Mouse (Mus musculus) ES-Bruce4 (cell line): ENCODE results near the gene Art3. TPM values are rescaled to one million over a fixed set of nuclear protein-coding genes. Genes with fewer than 3 reads are reported as not detected.
"Not testable (repeated sequence)": the region's sequence is repeated elsewhere in the genome, so short reads cannot be mapped to it uniquely, and the experiment has no call there.

Source experiments
- H3K27ac ChIP-seq: 2 replicates; pipeline ENCODE4 v1.5.1; 2012; ENCODE audit warnings: low read length, inconsistent platforms; ENCODE audit not compliant: insufficient read depth
- H3K27me3 ChIP-seq: 2 replicates; pipeline ENCODE4 v1.6.1; 2012; ENCODE audit warnings: mild to moderate bottlenecking, low read length, inconsistent platforms; ENCODE audit not compliant: control insufficient read depth, poor library complexity, insufficient read depth, severe bottlenecking
- H3K36me3 ChIP-seq: 2 replicates; pipeline ENCODE4 v1.6.1; 2012; ENCODE audit warnings: inconsistent platforms, mild to moderate bottlenecking, low read length, moderate library complexity; ENCODE audit not compliant: control insufficient read depth, poor library complexity, insufficient read depth, severe bottlenecking
- H3K4me1 ChIP-seq: one replicate; pipeline ENCODE4 v1.8.1; 2011; ENCODE audit warnings: low read length; ENCODE audit not compliant: control insufficient read depth, insufficient read depth
- H3K4me3 ChIP-seq: 2 replicates; pipeline ENCODE4 v1.5.1; 2011; ENCODE audit warnings: low read depth, mild to moderate bottlenecking, low read length
- H3K9ac ChIP-seq: 2 replicates; pipeline ENCODE4 v1.6.1; 2012; ENCODE audit warnings: low read depth, mild to moderate bottlenecking, inconsistent platforms; ENCODE audit not compliant: poor library complexity, severe bottlenecking
- H3K9me3 ChIP-seq: replicated peaks from 2 replicates; pipeline ENCODE4 v1.6.1; 2012; ENCODE audit warnings: mild to moderate bottlenecking, low read length, inconsistent platforms; ENCODE audit not compliant: control insufficient read depth, poor library complexity, insufficient read depth, severe bottlenecking
- CTCF ChIP-seq: IDR thresholded peaks from one replicate; pipeline ENCODE4 v1.8.1; 2011; ENCODE audit warnings: low read depth, low read length
- EP300 ChIP-seq: IDR thresholded peaks from 2 replicates; pipeline ENCODE4 v1.6.1; 2011; ENCODE audit warnings: low read depth, low read length; ENCODE audit not compliant: insufficient read depth
- POLR2A ChIP-seq: IDR thresholded peaks from one replicate; pipeline ENCODE4 v1.8.1; 2011; ENCODE audit warnings: low read length; ENCODE audit not compliant: insufficient read depth
- polyA plus RNA-seq: library from polyadenylated mRNA; stranded (reverse); fragments of >200 nt; gene quantifications from 2 replicates; pipeline ENCODE4 v1.2.4, GENCODE M21; 2011; ENCODE audit warnings: low read depth; ENCODE audit not compliant: missing spikeins, insufficient read depth, insufficient read length

The Art3 gene
- polyA plus RNA-seq, 1 experiment: not detected

DNA sequence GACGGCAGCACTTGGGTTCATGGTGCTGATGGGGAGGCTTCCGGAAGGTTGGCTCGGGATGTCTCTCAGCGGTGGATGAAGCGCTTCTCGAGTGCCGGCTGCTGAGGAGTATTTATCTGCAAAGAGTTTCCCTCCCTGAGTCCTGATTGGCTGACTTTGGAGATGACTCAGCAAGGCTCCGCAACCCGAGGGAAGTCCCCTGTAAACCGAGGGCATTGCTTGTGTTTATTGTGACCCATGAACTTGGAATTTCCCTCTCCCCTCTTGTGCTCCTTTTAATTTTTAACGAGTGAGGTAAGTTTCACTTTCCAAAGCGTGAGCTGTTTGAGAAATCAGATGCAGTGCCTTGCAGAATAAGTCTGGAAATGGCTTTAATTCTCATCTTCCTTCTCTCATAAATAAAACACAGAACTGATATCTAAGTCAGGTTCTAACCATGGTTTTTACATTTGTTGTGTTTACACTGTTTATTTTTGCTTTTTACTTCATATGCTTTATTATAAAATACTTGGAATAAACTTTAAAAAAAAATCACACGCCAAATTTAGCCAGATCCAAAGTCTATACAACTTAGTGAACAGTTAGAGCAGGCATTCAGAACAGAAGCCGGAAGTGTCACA is 17.3 kb downstream of the Art3 start, which contains the start of gene Cxcl10:
Gene Cxcl10 (minus strand): TSS at position 96 of the 620 bp plus-strand sequence.
- H3K27ac ChIP-seq: no peak within 1 kb of the TSS
- H3K4me3 ChIP-seq: no peak within 1 kb of the TSS
- H3K27me3 ChIP-seq: no peaks in the 10 kb centered on the region

DNA sequence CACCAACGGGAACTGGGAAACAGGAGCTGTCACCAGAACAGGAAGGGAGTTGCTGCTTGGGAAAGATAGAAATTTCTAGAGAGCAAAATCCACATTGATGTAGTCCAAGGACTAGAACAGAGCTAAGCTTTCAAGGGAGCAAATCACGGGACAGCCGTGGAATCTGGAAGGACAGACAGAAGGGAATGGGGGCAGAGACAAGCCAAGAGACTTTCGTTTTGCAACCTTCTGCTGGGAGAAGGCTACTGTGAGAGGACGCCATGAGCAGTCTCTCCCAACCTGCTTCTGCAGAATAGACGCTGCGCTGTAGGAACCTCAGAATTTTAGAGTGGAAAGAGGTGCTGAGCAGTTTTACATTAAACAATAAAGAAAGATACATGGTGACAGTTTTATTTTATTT is 18.1 kb downstream of the Art3 start:
- no peak overlapping the region for H3K4me3 ChIP-seq
- peaks cover under 1% of the 10 kb centered on the region for H3K4me1 ChIP-seq
- no peak for TF ChIP-seq EP300
- no peak for TF ChIP-seq CTCF
- no peak for TF ChIP-seq POLR2A
- no peaks in the 10 kb centered on the region for H3K36me3 ChIP-seq
- H3K27me3 ChIP-seq: no peaks in the 10 kb centered on the region
- no peak overlapping the region for H3K9ac ChIP-seq
- H3K27ac ChIP-seq: no peak overlapping the region
- no peaks in the 10 kb centered on the region for H3K9me3 ChIP-seq

More for the DNA sequence above, 17.3 kb downstream of the Art3 start, which contains the start of gene Cxcl10:
- Histone ChIP-seq H3K9ac (no peak within 1 kb of the TSS), H3K36me3 (no peaks in the 10 kb centered on the region), H3K9me3 (no peaks in the 10 kb centered on the region), H3K4me1 (no peaks in the 10 kb centered on the region)
- no peak for TF ChIP-seq POLR2A
- TF ChIP-seq EP300: no peak
- no peak for TF ChIP-seq CTCF

DNA sequence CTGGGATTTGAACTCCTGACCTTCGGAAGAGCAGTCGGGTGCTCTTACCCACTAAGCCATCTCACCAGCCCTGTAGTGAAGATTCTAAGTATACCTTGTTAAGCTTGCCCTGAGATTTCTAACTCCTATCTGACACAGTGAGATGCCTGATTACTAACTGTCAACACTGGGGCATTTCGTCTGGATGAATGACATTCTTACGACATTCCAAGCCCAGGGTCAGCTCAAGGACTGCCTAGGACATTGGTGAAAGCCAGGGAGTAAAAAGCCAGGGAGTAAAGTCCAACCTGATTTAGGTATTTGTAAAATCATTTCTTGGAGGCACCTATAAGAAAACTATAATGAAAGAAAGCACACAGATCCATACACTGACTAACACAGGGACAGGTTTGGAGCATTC is 21.1 kb downstream of the Art3 start:
- not testable (repeated sequence) for H3K4me3 ChIP-seq

GRCm38 (mm10) chr5:92353517-92353916 is 21.9 kb downstream of the Art3 start:
- Histone ChIP-seq H3K9ac (no peak overlapping the region), H3K4me1 (peaks cover 2% of the 10 kb centered on the region), H3K27me3 (no peaks in the 10 kb centered on the region), H3K4me3 (no peak overlapping the region), H3K27ac (no peak overlapping the region), H3K9me3 (no peaks in the 10 kb centered on the region), H3K36me3 (no peaks in the 10 kb centered on the region)
- no peak for TF ChIP-seq CTCF
- TF ChIP-seq POLR2A: no peak
- no peak for TF ChIP-seq EP300

More for the DNA sequence above, 21.1 kb downstream of the Art3 start:
- H3K27me3 ChIP-seq, H3K36me3 ChIP-seq, H3K9me3 ChIP-seq, H3K27ac ChIP-seq, H3K9ac ChIP-seq, H3K4me1 ChIP-seq: not testable (repeated sequence)

- Histone ChIP-seq H3K9me3 (no peaks in the 10 kb centered on the region), H3K9ac (no peak overlapping the region)
- 0 out of 2 replicates have a peak, but pooled peaks have one; percentile 24 for TF ChIP-seq EP300
- TF ChIP-seq CTCF: no peak
Observed at GRCm38 (mm10) chr5:92358033-92358432, 26.4 kb downstream of the Art3 start.

GRCm38 (mm10) chr5:92358767-92359455 is 27.3 kb downstream of the Art3 start:
- no peak for TF ChIP-seq EP300
- no peak for TF ChIP-seq POLR2A
- TF ChIP-seq CTCF: no peak
- Histone ChIP-seq H3K36me3 (no peaks in the 10 kb centered on the region), H3K27ac (no peak overlapping the region), H3K4me3 (no peak overlapping the region), H3K9ac (no peak overlapping the region), H3K9me3 (no peaks in the 10 kb centered on the region), H3K27me3 (no peaks in the 10 kb centered on the region), H3K4me1 (peaks cover 2% of the 10 kb centered on the region)

More at GRCm38 (mm10) chr5:92358033-92358432, 26.4 kb downstream of the Art3 start:
- no peaks in the 10 kb centered on the region for H3K27me3 ChIP-seq
- no peaks in the 10 kb centered on the region for H3K36me3 ChIP-seq
- H3K27ac ChIP-seq: no peak overlapping the region
- peaks cover 2% of the 10 kb centered on the region for H3K4me1 ChIP-seq
- no peak overlapping the region for H3K4me3 ChIP-seq
